Mouse (Mus musculus): ENCODE measurements at regions not wholly inside any gene's neighbourhood (a gene's known extent, or its start where the extent isn't known, plus 50 kb on each side); places are given as distances from the start of the nearest gene placed in this dataset.

- TF ChIP-seq CTCF (IDR thresholded peaks at IDR 0.05; ENCODE audit: low read depth, low read length) (no peak), GATA1 (IDR thresholded peaks at IDR 0.05; ENCODE audit: borderline replicate concordance, low read length) (no peak), TAL1 (conservative IDR thresholded peaks at IDR 0.05; ENCODE audit: low read depth, low read length) (no peak)
These were observed 504.1 kb downstream of the Tbc1d22a start for GRCm38 (mm10) chr15:86718376-86718775.
